Mouse (Mus musculus): Measurements from ENCODE around the gene Bbc3. TPM values are rescaled to one million over a fixed set of nuclear protein-coding genes. Genes with fewer than 3 reads are reported as not detected.

Bbc3 gene
- total and polyA plus RNA-seq, 3 experiments, result 2.9 to 9.3 TPM; not detected in 1

GRCm38 (mm10) chr7:16310020-16310520 lies 1.9 kb downstream of the Bbc3 start:
- peak overlapping the region; percentile 75 to 87 for H3K4me3 ChIP-seq (ENCODE audit: control insufficient read depth in 1 of 2, insufficient read depth in 1 of 2, low read depth in 2 of 2, low read length in 2 of 2)
- H3K27me3 ChIP-seq (ENCODE audit: control insufficient read depth in 1 of 2, insufficient read depth in 2 of 2, low read length in 2 of 2), result no peaks in the 10 kb centered on the region
- peak overlapping the region; percentile 65 for H3K27ac ChIP-seq (ENCODE audit: control insufficient read depth, low read depth, low read length)
- peak overlapping the region; percentile 88 for H3K9ac ChIP-seq (ENCODE audit: control insufficient read depth, low read depth, low read length, poor library complexity, severe bottlenecking)
- H3K79me2 ChIP-seq (ENCODE audit: control insufficient read depth, insufficient read depth, low read length, poor library complexity), result peaks cover 14% of the 10 kb centered on the region
- peak; percentile 92 for DNase-seq (ENCODE audit: low read depth, low spot score)
- H3K4me1 ChIP-seq (ENCODE audit: control insufficient read depth in 1 of 2, insufficient read depth in 2 of 2, low read length in 2 of 2), result peaks cover 4 to 15% of the 10 kb centered on the region in 2 experiments; a peak in 3 of 4 replicates
- H3K36me3 ChIP-seq (ENCODE audit: control insufficient read depth in 1 of 2, insufficient read depth in 2 of 2, low read length in 2 of 2), result peaks cover 0 to 5% of the 10 kb centered on the region in 2 experiments; a peak in 2 of 4 replicates
- no peaks in the 10 kb centered on the region for H3K9me3 ChIP-seq (replicated peaks; ENCODE audit: insufficient read depth, low read length)
- peak; percentile 44; the same call in 1 of the 2 replicates for TF ChIP-seq USF1 (IDR thresholded peaks at IDR 0.05; ENCODE audit: low read depth, low read length)
- TF ChIP-seq ZC3H11A (IDR thresholded peaks at IDR 0.05; ENCODE audit: low read depth, low read length), result no peak
- no peak for TF ChIP-seq GATA1 (IDR thresholded peaks at IDR 0.05; ENCODE audit: low read depth, low read length)
- no peak for TF ChIP-seq POLR2A (IDR thresholded peaks at IDR 0.05; ENCODE audit: control insufficient read depth in 1 of 2, insufficient read depth in 1 of 2, low read depth in 1 of 2, low read length in 2 of 2, poor library complexity in 1 of 2)
- no peak for TF ChIP-seq MEF2A (IDR thresholded peaks at IDR 0.05; ENCODE audit: extremely low read depth, insufficient replicate concordance, low read depth, low read length, poor library complexity, severe bottlenecking)
- TF ChIP-seq UBTF (IDR thresholded peaks at IDR 0.05; ENCODE audit: borderline replicate concordance, insufficient read depth, low read depth, low read length), result no peak
- peak; percentile 62 to 89 (median 73); a peak in 5 of 6 replicates for TF ChIP-seq CTCF (IDR thresholded peaks at IDR 0.05 in 2 of 3, conservative IDR thresholded peaks at IDR 0.05 in 1 of 3; ENCODE audit: control insufficient read depth in 1 of 3, insufficient read depth in 1 of 3, low read depth in 2 of 3, low read length in 3 of 3, poor library complexity in 1 of 3, severe bottlenecking in 1 of 3)
- no peak for TF ChIP-seq NELFE (IDR thresholded peaks at IDR 0.05; ENCODE audit: low read depth, low read length)
- TF ChIP-seq SIN3A (IDR thresholded peaks at IDR 0.05; ENCODE audit: low read length), result peak; percentile 97
- TF ChIP-seq ETS1 (IDR thresholded peaks at IDR 0.05; ENCODE audit: low read depth, low read length), result peak; percentile 63
- TF ChIP-seq TBP (IDR thresholded peaks at IDR 0.05; ENCODE audit: low read depth, low read length), result no peak
- no peak for TF ChIP-seq POLR2AphosphoS5 (IDR thresholded peaks at IDR 0.05; ENCODE audit: borderline replicate concordance, low read depth, low read length)
- no peak for TF ChIP-seq NRF1 (IDR thresholded peaks at IDR 0.05; ENCODE audit: insufficient read depth, low read depth, low read length, poor library complexity, severe bottlenecking)
- no peak for TF ChIP-seq TAL1 (IDR thresholded peaks at IDR 0.05; ENCODE audit: low read length)
- peak; percentile 27; the same call in 1 of the 2 replicates for TF ChIP-seq HCFC1 (IDR thresholded peaks at IDR 0.05; ENCODE audit: low read depth, low read length)
- TF ChIP-seq BHLHE40 (IDR thresholded peaks at IDR 0.05; ENCODE audit: borderline replicate concordance, low read depth, low read length), result no peak
- TF ChIP-seq JUND (IDR thresholded peaks at IDR 0.05; ENCODE audit: low read depth, low read length), result no peak
- TF ChIP-seq SMC3 (IDR thresholded peaks at IDR 0.05; ENCODE audit: low read depth, low read length), result peak; percentile 50
- peak; percentile 42; the same call in 1 of the 2 replicates for TF ChIP-seq TCF12 (IDR thresholded peaks at IDR 0.05; ENCODE audit: low read depth, low read length)
- TF ChIP-seq RAD21 (IDR thresholded peaks at IDR 0.05; ENCODE audit: low read depth, low read length), result peak; percentile 1; the same call in 1 of the 2 replicates
- TF ChIP-seq ZKSCAN1 (IDR thresholded peaks at IDR 0.05; ENCODE audit: low read depth, low read length), result no peak
- TF ChIP-seq GABPA (IDR thresholded peaks at IDR 0.05; ENCODE audit: low read depth, low read length), result no peak
- TF ChIP-seq MAZ (IDR thresholded peaks at IDR 0.05; ENCODE audit: low read depth, low read length), result peak; percentile 77; the same call in 1 of the 2 replicates
- TF ChIP-seq MXI1 (IDR thresholded peaks at IDR 0.05; ENCODE audit: low read depth, low read length), result peak; percentile 88
- peak; percentile 80 for TF ChIP-seq MAX (IDR thresholded peaks at IDR 0.05; ENCODE audit: low read length)
- no peak for TF ChIP-seq ELF1 (IDR thresholded peaks at IDR 0.05; ENCODE audit: low read depth, low read length)
- no peak for TF ChIP-seq CHD2 (IDR thresholded peaks at IDR 0.05; ENCODE audit: low read length)
- no peak for TF ChIP-seq ZMIZ1 (IDR thresholded peaks at IDR 0.05; ENCODE audit: low read depth, low read length)
- TF ChIP-seq E2F4 (IDR thresholded peaks at IDR 0.05; ENCODE audit: borderline replicate concordance, low read depth, low read length), result no peak
- TF ChIP-seq CHD1 (IDR thresholded peaks at IDR 0.05; ENCODE audit: low read depth, low read length), result no peak
- TF ChIP-seq USF2 (IDR thresholded peaks at IDR 0.05; ENCODE audit: borderline replicate concordance in 1 of 2, insufficient read depth in 1 of 2, low read depth in 1 of 2, low read length in 2 of 2), result no peak
- TF ChIP-seq MAFK (IDR thresholded peaks at IDR 0.05; ENCODE audit: borderline replicate concordance, low read depth, low read length), result no peak
- no peak for TF ChIP-seq MYB (IDR thresholded peaks at IDR 0.05; ENCODE audit: low read depth, low read length)
- TF ChIP-seq EP300 (IDR thresholded peaks at IDR 0.05; ENCODE audit: low read depth in 1 of 2, low read length in 2 of 2), result no peak
- TF ChIP-seq ZNF384 (IDR thresholded peaks at IDR 0.05; ENCODE audit: low read depth, low read length), result no peak
- TF ChIP-seq MYC (IDR thresholded peaks at IDR 0.05; ENCODE audit: low read depth, low read length), result no peak; the same call in 1 of the 2 replicates
- TF ChIP-seq RCOR1 (IDR thresholded peaks at IDR 0.05; ENCODE audit: low read depth, low read length), result no peak
